Mouse (Mus musculus) midbrain, postnatal 0 days (tissue): ENCODE measurements around the gene Rps18. TPM values are rescaled to one million over a fixed set of nuclear protein-coding genes. Genes with fewer than 3 reads are reported as not detected.
A peak's percentile ranks its signal among the peaks of the same experiment; 100 is the strongest.

Experiments
- ATAC-seq: fragments of 200-750 bp; cut with Nextera tagmentation; 2 replicates; pipeline ENCODE4 v1.8.0; 2017; ENCODE audit warnings: moderate number of reproducible peaks, mild to moderate bottlenecking, moderate TSS enrichment, moderate library complexity; ENCODE audit not compliant: low FRiP score
- DNase-seq: peaks from one replicate; pipeline ENCODE4 v3.0.0-alpha.2; 2015; ENCODE audit warnings: low spot score
- H3K27ac ChIP-seq: fragments of 300-500 bp; sonication (generic); 2 replicates; pipeline ENCODE4 v1.5.1; 2014; ENCODE audit warnings: low read depth, mild to moderate bottlenecking, low read length, mixed read lengths
- H3K27me3 ChIP-seq: fragments of 300-500 bp; sonication (generic); 2 replicates; pipeline ENCODE4 v1.6.1; 2014; ENCODE audit warnings: low read length, control low read depth, mixed read lengths; ENCODE audit not compliant: insufficient read depth
- H3K36me3 ChIP-seq: fragments of 300-500 bp; sonication (generic); 2 replicates; pipeline ENCODE4 v1.6.1; 2014; ENCODE audit warnings: low read length, control low read depth, mixed read lengths; ENCODE audit not compliant: insufficient read depth
- H3K4me1 ChIP-seq: fragments of 300-500 bp; sonication (generic); 2 replicates; pipeline ENCODE4 v1.6.1; 2014; ENCODE audit warnings: mild to moderate bottlenecking, control low read depth, antibody characterized with exemption, low read length, mixed read lengths; ENCODE audit not compliant: insufficient read depth
- H3K4me2 ChIP-seq: fragments of 300-500 bp; sonication (generic); 2 replicates; pipeline ENCODE4 v1.6.1; 2014; ENCODE audit warnings: low read depth, mild to moderate bottlenecking, low read length, mixed read lengths; ENCODE audit not compliant: poor library complexity, severe bottlenecking
- H3K4me3 ChIP-seq: fragments of 300-500 bp; sonication (generic); 2 replicates; pipeline ENCODE4 v1.5.1; 2014; ENCODE audit warnings: low read depth, mild to moderate bottlenecking, low read length, moderate library complexity
- H3K9ac ChIP-seq: fragments of 300-500 bp; sonication (generic); replicated peaks from 2 replicates; pipeline ENCODE4 v1.6.1; 2014; ENCODE audit warnings: mild to moderate bottlenecking, low read length, moderate library complexity, mixed read lengths; ENCODE audit not compliant: poor library complexity, severe bottlenecking
- H3K9me3 ChIP-seq: fragments of 300-500 bp; sonication (generic); 2 replicates; pipeline ENCODE4 v1.6.1; 2016; ENCODE audit warnings: low read length, control low read depth
- CTCF ChIP-seq: IDR thresholded peaks from 2 replicates; pipeline ENCODE4 v1.5.1; 2016; ENCODE audit warnings: antibody characterized with exemption, mild to moderate bottlenecking
- WGBS: fragments of 180-500 bp; shearing (Covaris S2); extraction: QIAGEN DNeasy Blood & Tissue Kit; methylation state at CpG from one replicate; pipeline ENCODE4 v1.1.7; 2014; 5-methylcytosine and 5-hydroxymethylcytosine counted together
- polyA plus RNA-seq: library from polyadenylated mRNA; unstranded; fragments of >200 nt; fragmentation: Nextera tagmentation; extraction: Ambion mirVana; gene quantifications from 2 replicates; pipeline ENCODE4 v1.2.1, GENCODE M21; 2015
- total RNA-seq: library from RNA; depleted of rRNA; stranded (reverse); fragments of >200 nt; gene quantifications from 2 replicates; pipeline ENCODE4 v1.2.3, GENCODE M21; 2014

Gene Rps18
- total and polyA plus RNA-seq, 2 experiments from 2014 or later: 742 to 751 TPM

- 65% methylated on average over 37 of the region's 37 CpGs for WGBS
- ATAC-seq (no peak), DNase-seq (no peak)
- H3K9ac ChIP-seq: no peak overlapping the region
- H3K4me1 ChIP-seq: no peaks in the 10 kb centered on the region
- H3K9me3 ChIP-seq: no peaks in the 10 kb centered on the region
- no peak for TF ChIP-seq CTCF
- peaks cover 8% of the 10 kb centered on the region for H3K36me3 ChIP-seq
- no peaks in the 10 kb centered on the region for H3K27me3 ChIP-seq
- no peak overlapping the region for H3K27ac ChIP-seq
- H3K4me3 ChIP-seq: peak overlapping the region; percentile 38
- peak overlapping the region; percentile 70; the same call in 1 of the 2 replicates for H3K4me2 ChIP-seq
These were observed 37.3 kb downstream of the Rps18 start for GRCm38 (mm10) chr17:33918293-33919203.

DNA sequence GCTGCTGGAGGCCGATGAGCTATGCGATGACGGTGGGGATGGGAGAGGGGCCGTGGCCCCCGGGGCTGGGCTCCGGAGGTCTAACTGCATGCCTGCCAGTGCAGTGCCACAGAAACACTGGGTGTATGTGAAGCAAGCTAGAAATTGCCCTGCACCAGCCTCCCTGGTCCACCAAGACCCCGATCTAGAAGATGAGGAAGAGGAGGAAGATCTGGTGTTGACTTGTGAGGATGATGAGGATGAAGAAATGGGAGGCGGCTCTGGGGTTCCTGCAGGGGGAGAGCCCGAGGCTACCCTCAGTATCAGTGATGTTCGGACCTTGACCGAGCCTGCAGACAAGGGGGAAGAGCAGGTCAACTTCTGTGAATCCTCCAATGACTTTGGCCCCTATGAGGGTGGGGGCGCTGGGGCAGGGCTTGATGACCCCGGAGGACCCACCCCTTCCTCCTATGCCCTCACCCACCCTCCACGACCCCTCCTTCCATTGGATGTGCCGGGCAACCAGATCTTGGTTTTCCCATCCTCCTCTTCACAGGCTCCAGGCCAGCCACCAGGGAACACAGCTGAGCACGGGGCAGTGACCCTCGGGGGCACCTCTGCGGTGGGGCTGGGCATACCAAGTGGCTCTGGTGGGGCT is 38.0 kb downstream of the Rps18 start:
- Histone ChIP-seq H3K4me3 (no peak overlapping the region), H3K9ac (no peak overlapping the region), H3K4me1 (no peaks in the 10 kb centered on the region), H3K9me3 (no peaks in the 10 kb centered on the region), H3K4me2 (no peak overlapping the region), H3K27ac (no peak overlapping the region), H3K27me3 (no peaks in the 10 kb centered on the region), H3K36me3 (peaks cover 12% of the 10 kb centered on the region)
- TF ChIP-seq CTCF: no peak
- ATAC-seq (no peak), DNase-seq (no peak)
- 87% methylated on average over 18 of the region's 18 CpGs for WGBS

DNA sequence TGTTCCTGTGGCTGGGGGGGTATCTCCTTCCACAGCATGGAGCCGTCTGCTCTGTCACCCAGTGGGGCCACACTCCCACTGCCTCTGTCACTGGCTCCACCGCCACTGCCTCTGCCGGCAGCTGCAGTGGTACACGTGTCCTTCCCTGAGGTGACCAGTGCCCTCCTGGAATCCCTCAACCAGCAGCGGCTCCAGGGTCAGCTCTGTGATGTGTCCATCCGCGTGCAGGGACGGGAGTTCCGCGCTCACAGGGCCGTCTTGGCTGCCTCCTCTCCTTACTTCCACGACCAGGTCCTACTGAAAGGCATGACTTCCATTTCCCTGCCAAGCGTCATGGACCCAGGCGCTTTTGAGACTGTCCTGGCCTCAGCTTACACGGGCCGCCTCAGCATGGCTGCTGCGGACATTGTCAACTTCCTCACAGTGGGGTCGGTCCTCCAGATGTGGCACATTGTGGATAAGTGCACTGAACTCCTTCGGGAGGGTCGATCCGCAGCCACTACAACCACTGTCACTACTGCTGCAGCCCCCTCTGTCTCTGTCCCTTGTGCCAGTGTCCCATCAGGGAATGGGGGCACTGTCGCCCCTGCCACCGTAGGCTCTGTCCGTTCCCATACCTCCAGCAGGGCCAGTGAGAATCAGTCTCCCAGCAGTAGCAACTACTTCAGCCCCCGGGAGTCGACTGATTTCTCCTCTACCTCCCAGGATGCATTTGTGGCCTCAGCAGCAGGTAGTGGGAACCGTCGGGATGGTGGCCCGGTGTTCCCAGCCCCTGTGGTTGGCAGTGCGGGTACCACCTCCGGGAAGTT is 38.8 kb downstream of the Rps18 start:
- Histone ChIP-seq H3K9me3 (no peaks in the 10 kb centered on the region), H3K27me3 (no peaks in the 10 kb centered on the region), H3K27ac (no peak overlapping the region), H3K4me3 (peak overlapping the region; percentile 54), H3K4me2 (peak overlapping the region; percentile 69), H3K36me3 (peaks cover 17% of the 10 kb centered on the region), H3K4me1 (no peaks in the 10 kb centered on the region), H3K9ac (no peak overlapping the region)
- WGBS: 70% methylated on average over 31 of the region's 31 CpGs
- DNase-seq: no peak
- no peak for TF ChIP-seq CTCF
- no peak for ATAC-seq

DNA sequence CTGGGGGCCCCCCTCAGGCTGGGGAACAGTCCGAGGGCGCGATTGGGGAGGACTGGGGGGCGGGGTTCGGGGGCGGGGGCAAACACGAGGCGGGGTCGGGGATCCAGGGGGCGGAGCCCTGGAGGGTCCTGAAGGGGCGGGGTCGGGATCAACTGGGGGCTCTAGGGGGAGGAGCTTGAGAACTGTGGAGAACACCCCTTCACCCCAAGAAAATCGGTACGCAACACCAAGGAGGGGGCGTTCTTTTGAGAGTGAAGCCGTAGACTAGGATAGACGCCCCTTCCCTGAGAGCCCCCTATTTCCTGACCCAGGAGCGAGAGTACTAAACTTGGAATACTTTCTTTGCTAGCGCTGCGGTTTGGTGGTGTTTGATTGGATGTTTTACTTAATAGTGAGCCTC is 39.5 kb downstream of the Rps18 start:
- H3K9ac ChIP-seq: peak overlapping the region; percentile 67
- peaks cover 25% of the 10 kb centered on the region for H3K36me3 ChIP-seq
- DNase-seq: peak; percentile 64
- H3K4me3 ChIP-seq: peak overlapping the region; percentile 54
- WGBS: under 1% methylated on average over 10 of the region's 20 CpGs
- no peaks in the 10 kb centered on the region for H3K27me3 ChIP-seq
- peak overlapping the region; percentile 59; the same call in 1 of the 2 replicates for H3K27ac ChIP-seq
- no peak for TF ChIP-seq CTCF
- peak; percentile 6 for ATAC-seq
- H3K9me3 ChIP-seq: no peaks in the 10 kb centered on the region
- no peaks in the 10 kb centered on the region for H3K4me1 ChIP-seq
- H3K4me2 ChIP-seq: peak overlapping the region; percentile 69

DNA sequence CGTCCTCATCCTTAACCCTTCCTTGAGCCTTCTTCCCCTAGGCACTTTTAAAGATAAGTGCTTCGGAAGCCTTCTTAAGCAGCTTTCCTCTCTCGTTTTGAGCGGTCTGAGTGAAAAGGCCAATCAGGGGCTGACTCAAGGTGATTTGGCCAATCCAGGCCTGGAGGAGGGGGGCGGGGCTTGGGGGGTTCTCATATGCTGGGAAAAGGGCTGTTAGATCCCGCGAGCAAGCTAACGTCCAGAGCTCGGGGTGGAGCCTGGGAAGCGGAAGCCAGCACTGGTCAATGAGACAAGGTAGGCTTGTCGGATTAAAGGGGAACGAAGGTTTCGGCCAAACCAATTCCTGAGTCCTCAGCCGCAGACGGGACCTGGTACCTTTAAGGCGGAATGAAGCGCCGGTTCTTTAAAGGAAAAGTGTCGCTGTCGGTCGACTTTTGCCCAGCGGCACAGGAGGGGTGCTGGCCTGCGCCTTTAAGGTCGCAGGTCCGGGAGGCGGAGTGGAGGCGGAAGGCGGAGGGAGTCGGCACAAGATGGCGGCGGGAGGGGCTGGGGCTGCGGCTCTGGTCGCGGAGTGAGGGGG is 40.0 kb downstream of the Rps18 start, which contains the start of the genes Tapbp and Zbtb22:
Gene Tapbp (plus strand): TSS at position 229 of the 580 bp plus-strand sequence.
Gene Zbtb22 (plus strand): TSS at position 234 of the 580 bp plus-strand sequence.
- H3K9me3 ChIP-seq: no peaks in the 10 kb centered on the region
- peaks cover 27% of the 10 kb centered on the region for H3K36me3 ChIP-seq
- H3K4me3 ChIP-seq: peak within 1 kb of the TSS; percentile 54
- H3K4me1 ChIP-seq: no peaks in the 10 kb centered on the region
- WGBS: 1% methylated on average over 30 of the region's 34 CpGs
- H3K27ac ChIP-seq: peak within 1 kb of the TSS; percentile 59
- no peak for TF ChIP-seq CTCF
- ATAC-seq: peak; percentile 91
- H3K4me2 ChIP-seq: peak within 1 kb of the TSS; percentile 69
- peak within 1 kb of the TSS; percentile 67 for H3K9ac ChIP-seq
- no peaks in the 10 kb centered on the region for H3K27me3 ChIP-seq
- peak; percentile 99 for DNase-seq
